ENCODE assay signal across 8 mouse cellular contexts in the genomic region with DNA sequence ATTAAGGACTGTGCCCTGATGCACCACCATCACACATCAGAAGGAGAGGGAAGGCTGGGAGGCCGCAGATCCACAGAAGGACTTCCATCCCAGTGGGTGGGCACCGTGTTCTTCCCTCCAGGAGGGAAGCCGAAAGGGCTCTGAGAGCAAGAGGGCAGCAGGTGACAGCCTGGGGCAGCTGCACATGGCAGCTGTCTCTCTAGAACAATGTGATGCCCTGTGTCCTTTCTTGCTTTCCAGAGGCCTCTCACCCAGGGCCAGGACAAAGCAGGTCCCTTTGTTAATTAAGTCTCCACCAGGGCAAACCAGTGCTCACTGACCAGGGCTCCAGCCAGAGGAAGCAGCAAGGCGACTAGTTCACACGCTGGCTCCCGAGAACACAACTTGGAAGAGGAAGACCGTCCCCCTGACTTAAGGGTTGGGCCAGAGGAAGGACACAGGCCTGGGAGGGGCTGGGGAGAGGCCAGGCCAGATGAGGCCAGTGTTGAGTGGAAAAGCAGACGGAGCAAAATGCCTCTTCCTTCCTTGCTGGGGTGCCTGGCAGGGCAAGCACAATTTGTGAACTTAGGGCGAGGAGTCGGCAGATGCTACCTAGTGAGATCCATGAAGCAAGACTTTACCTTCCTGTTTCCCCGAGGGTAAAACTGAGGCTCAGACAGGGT. TPM values are rescaled to one million over a fixed set of nuclear protein-coding genes. Genes with fewer than 3 reads are reported as not detected.
A peak's percentile ranks its signal among the peaks of the same experiment; 100 is the strongest.
DNase-seq lines count a peak whose midpoint lies in the region; ATAC-seq lines count a peak whose summit lies in the region.

No protein-coding gene starts in this region.

- H3K36me3 ChIP-seq in embryonic facial prominence, embryonic 12.5 days = no peaks in the 10 kb centered on the region
- no peaks in the 10 kb centered on the region for H3K36me3 ChIP-seq in intestine, embryonic 15.5 days
- H3K36me3 ChIP-seq in lung, embryonic 16.5 days (ENCODE audit: control insufficient read depth, insufficient read depth, low read length) = peaks cover 4% of the 10 kb centered on the region
- no peaks in the 10 kb centered on the region for H3K36me3 ChIP-seq in forebrain, embryonic 16.5 days (ENCODE audit: control insufficient read depth, insufficient read depth)

- H3K4me1 ChIP-seq in embryonic facial prominence, embryonic 12.5 days = peaks cover 14% of the 10 kb centered on the region
- peaks cover 11% of the 10 kb centered on the region; the same call in 1 of the 2 replicates for H3K4me1 ChIP-seq in intestine, embryonic 15.5 days (replicated peaks)
- peaks cover 18% of the 10 kb centered on the region for H3K4me1 ChIP-seq in lung, embryonic 16.5 days (replicated peaks; ENCODE audit: control insufficient read depth, insufficient read depth, low read length)
- no peaks in the 10 kb centered on the region for H3K4me1 ChIP-seq in forebrain, embryonic 16.5 days (replicated peaks; ENCODE audit: control insufficient read depth, insufficient read depth, low read length)

- peaks cover 2% of the 10 kb centered on the region; the same call in 1 of the 2 replicates for H3K9me3 ChIP-seq in embryonic facial prominence, embryonic 12.5 days
- no peaks in the 10 kb centered on the region for H3K9me3 ChIP-seq in intestine, embryonic 15.5 days
- no peaks in the 10 kb centered on the region for H3K9me3 ChIP-seq in lung, embryonic 16.5 days (ENCODE audit: control insufficient read depth, low read length)
- no peaks in the 10 kb centered on the region for H3K9me3 ChIP-seq in forebrain, embryonic 16.5 days (ENCODE audit: control insufficient read depth, low read length)

- peak overlapping the region; percentile 46 for H3K27ac ChIP-seq in embryonic facial prominence, embryonic 12.5 days
- peak overlapping the region; percentile 28; the same call in 1 of the 2 replicates for H3K27ac ChIP-seq in intestine, embryonic 15.5 days
- no peak overlapping the region for H3K27ac ChIP-seq in lung, embryonic 16.5 days (ENCODE audit: low read length)
- no peak overlapping the region for H3K27ac ChIP-seq in forebrain, embryonic 16.5 days (ENCODE audit: low read length)

- H3K27me3 ChIP-seq in embryonic facial prominence, embryonic 12.5 days = no peaks in the 10 kb centered on the region
- H3K27me3 ChIP-seq in intestine, embryonic 15.5 days (replicated peaks) = no peaks in the 10 kb centered on the region
- H3K27me3 ChIP-seq in lung, embryonic 16.5 days (ENCODE audit: control insufficient read depth, insufficient read depth, low read depth, low read length) = no peaks in the 10 kb centered on the region
- H3K27me3 ChIP-seq in forebrain, embryonic 16.5 days (replicated peaks; ENCODE audit: control insufficient read depth, insufficient read depth, low read length) = no peaks in the 10 kb centered on the region

- no peak overlapping the region for H3K9ac ChIP-seq in embryonic facial prominence, embryonic 12.5 days
- no peak overlapping the region for H3K9ac ChIP-seq in intestine, embryonic 15.5 days
- H3K9ac ChIP-seq in lung, embryonic 16.5 days (ENCODE audit: low read length) = peak overlapping the region; percentile 12; the same call in 1 of the 2 replicates
- H3K9ac ChIP-seq in forebrain, embryonic 16.5 days (replicated peaks; ENCODE audit: low read depth, low read length) = no peak overlapping the region

- H3K4me2 ChIP-seq in embryonic facial prominence, embryonic 12.5 days (replicated peaks) = no peak overlapping the region
- H3K4me2 ChIP-seq in intestine, embryonic 15.5 days (replicated peaks) = no peak overlapping the region
- H3K4me2 ChIP-seq in lung, embryonic 16.5 days (ENCODE audit: low read depth, low read length) = no peak overlapping the region
- H3K4me2 ChIP-seq in forebrain, embryonic 16.5 days (ENCODE audit: low read length) = no peak overlapping the region

- peak; percentile 44 for DNase-seq in adrenal gland, adult 2 months
- DNase-seq in adrenal gland, postnatal 4 days (ENCODE audit: low spot score in 2 of 2) = no peak
- DNase-seq in layer of hippocampus, adult 18-20 months (ENCODE audit: low spot score in 2 of 2) = no peak

- WGBS in embryonic facial prominence, embryonic 12.5 days = 20% methylated on average over 11 of the region's 11 CpGs
- 56% methylated on average over 11 of the region's 11 CpGs for WGBS in intestine, embryonic 15.5 days
- 46% methylated on average over 11 of the region's 11 CpGs for whole genome bisulfite sequencing in lung, embryonic 16.5 days
- 56% methylated on average over 11 of the region's 11 CpGs for WGBS in forebrain, embryonic 16.5 days

- no peak overlapping the region for H3K4me3 ChIP-seq in embryonic facial prominence, embryonic 12.5 days
- no peak overlapping the region for H3K4me3 ChIP-seq in intestine, embryonic 15.5 days (replicated peaks)
- H3K4me3 ChIP-seq in lung, embryonic 16.5 days (ENCODE audit: low read length) = no peak overlapping the region
- H3K4me3 ChIP-seq in forebrain, embryonic 16.5 days (replicated peaks; ENCODE audit: low read length) = no peak overlapping the region

- no peak for ATAC-seq in embryonic facial prominence, embryonic 12.5 days (ENCODE audit: insufficient number of reproducible peaks, insufficient read depth, low FRiP score, low TSS enrichment)
- ATAC-seq in intestine, embryonic 15.5 days = peak; percentile 34
- peak; percentile 55 for ATAC-seq in lung, embryonic 16.5 days (ENCODE audit: low read depth)
- ATAC-seq in megakaryocyte progenitor cell, adult 5-6 weeks (replicated peaks; ENCODE audit: poor library complexity) = no peak
- no peak for ATAC-seq in forebrain, embryonic 16.5 days

RNA-seq across cellular contexts. Expression of gene Atoh8, which starts 34.7 kb away (rescaled TPM):
- total RNA-seq in adrenal gland, adult 2 months (2021) = 1 to 10 TPM; 2.3 to 3.1 TPM
- 5.5 and 8.3 TPM in 2 replicates for polyA plus RNA-seq in adrenal gland, adult 2 months (2012; rRNA removed)
- total RNA-seq in adrenal gland, postnatal 4 days (2021) = 1 to 10 TPM; 3.8 to 4.1 TPM
- polyA plus RNA-seq in embryonic facial prominence, embryonic 12.5 days (2016; fragmentation: Nextera tagmentation; extraction: Ambion mirVana) = 16.4 and 18.6 TPM in 2 replicates
- 9.4 and 9.6 TPM in 2 replicates for polyA plus RNA-seq in intestine, embryonic 15.5 days (2015; fragmentation: Nextera tagmentation; extraction: Ambion mirVana)
- 32.2 and 35.3 TPM in 2 replicates for polyA plus RNA-seq in lung, embryonic 16.5 days (2015; fragmentation: Nextera tagmentation; extraction: Ambion mirVana)
- 1 to 10 TPM; 3.2 to 3.4 TPM for total RNA-seq in layer of hippocampus, adult 18-20 months (2021)
- not detected in 2 replicates for total RNA-seq in megakaryocyte progenitor cell, adult 5-6 weeks (2015)
- total RNA-seq in megakaryocyte progenitor cell, adult 5-6 weeks (2017) = not detected in 2 replicates
- 2.7 and 3.0 TPM in 2 replicates for polyA plus RNA-seq in forebrain, embryonic 16.5 days (2015; fragmentation: Nextera tagmentation; extraction: Ambion mirVana)

Comparison
In these comparisons a context has a peak if more than half of its experiments do, and no peak if none do; other contexts are left out.
1. ATAC-seq: peak in intestine, embryonic 15.5 days (single experiment) and lung, embryonic 16.5 days (single experiment); none in embryonic facial prominence, embryonic 12.5 days (single experiment), megakaryocyte progenitor cell, adult 5-6 weeks (single experiment) and forebrain, embryonic 16.5 days (single experiment).
2. H3K27ac ChIP-seq: peak in embryonic facial prominence, embryonic 12.5 days (single experiment) and intestine, embryonic 15.5 days (single experiment); none in lung, embryonic 16.5 days (single experiment) and forebrain, embryonic 16.5 days (single experiment).